Comparison of ENCODE assay signal across 8 mouse cellular contexts in the genomic region with DNA sequence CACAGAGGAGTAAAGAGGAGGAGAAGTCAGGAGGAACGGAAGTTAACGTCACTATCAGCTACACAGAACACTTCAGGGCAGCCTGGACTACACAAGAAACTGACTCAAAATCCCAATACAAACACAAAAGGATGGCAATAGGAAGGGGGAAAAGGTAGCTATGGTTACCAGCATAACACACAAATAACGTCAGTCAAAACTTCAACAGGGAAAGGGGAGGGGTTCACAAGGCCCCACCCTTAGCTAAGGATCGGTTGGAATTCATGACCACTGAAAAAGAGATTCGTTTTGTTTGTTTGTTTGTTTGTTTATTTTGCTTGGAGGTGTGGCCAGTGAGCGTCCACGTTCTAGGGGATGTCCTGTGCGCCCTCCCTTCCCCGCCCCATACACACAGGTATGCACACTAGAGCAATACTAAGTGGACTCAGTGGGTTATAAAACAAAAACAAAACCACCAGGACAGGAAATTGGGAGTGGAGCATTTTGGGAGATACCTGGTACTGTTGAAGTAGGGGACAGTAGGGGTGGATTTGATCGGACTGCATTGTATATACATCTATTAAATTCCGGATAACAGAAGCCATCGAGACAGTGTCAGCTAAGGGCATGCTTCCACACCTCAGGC. TPM values are rescaled to one million over a fixed set of nuclear protein-coding genes. Genes with fewer than 3 reads are reported as not detected.
DNase-seq lines count a peak whose midpoint lies in the region; ATAC-seq and TF ChIP-seq lines count a peak whose summit lies in the region.

No protein-coding gene starts in this region.

- H3K4me2 ChIP-seq in hindbrain, embryonic 14.5 days (replicated peaks), result peak overlapping the region; percentile 72

- H3K9me3 ChIP-seq in hindbrain, embryonic 14.5 days (ENCODE audit: control insufficient read depth, low read length), result peaks cover 11% of the 10 kb centered on the region; the same call in 1 of the 2 replicates

- H3K36me3 ChIP-seq in spleen, adult 2 months (ENCODE audit: control insufficient read depth, insufficient read depth, low read length), result no peaks in the 10 kb centered on the region
- H3K36me3 ChIP-seq in hindbrain, embryonic 14.5 days (replicated peaks; ENCODE audit: control insufficient read depth, insufficient read depth), result no peaks in the 10 kb centered on the region

- H3K27ac ChIP-seq in spleen, adult 2 months (ENCODE audit: insufficient read depth, low read length), result no peak overlapping the region
- H3K27ac ChIP-seq in hindbrain, embryonic 14.5 days, result peak overlapping the region; percentile 74

- DNase-seq in spleen, adult 2 months (ENCODE audit: low read depth in 1 of 2, low spot score in 2 of 2), result no peak
- no peak for DNase-seq in spleen, postnatal 36 days (ENCODE audit: low spot score in 2 of 2)
- no peak for DNase-seq in hindbrain, embryonic 14.5 days (ENCODE audit: low spot score)
- peak; percentile 35 for DNase-seq in lung, postnatal 36 days
- no peak for DNase-seq in spleen, postnatal 4 days (ENCODE audit: low spot score in 2 of 2)
- no peak for DNase-seq in left cerebral cortex, adult 9 months (ENCODE audit: low spot score in 2 of 2)
- no peak for DNase-seq in frontal cortex, postnatal 36 days (ENCODE audit: low spot score in 2 of 2)

- H3K9ac ChIP-seq in hindbrain, embryonic 14.5 days, result peak overlapping the region; percentile 76

- peak; percentile 17 for ATAC-seq in common myeloid progenitor, adult 5-6 weeks (replicated peaks; ENCODE audit: low read depth, poor library complexity, severe bottlenecking)
- ATAC-seq in hindbrain, embryonic 14.5 days (ENCODE audit: low FRiP score), result peak; percentile 43

- 11% methylated on average over 12 of the region's 12 CpGs for WGBS in spleen, adult 2 months
- WGBS in hindbrain, embryonic 14.5 days, result 3% methylated on average over 12 of the region's 12 CpGs

- TF ChIP-seq CTCF in spleen, adult 2 months (IDR thresholded peaks at IDR 0.05; ENCODE audit: extremely low read depth, insufficient read depth, insufficient read length, insufficient replicate concordance), result no peak

- TF ChIP-seq POLR2A in spleen, adult 2 months (IDR thresholded peaks at IDR 0.05; ENCODE audit: low read depth, low read length), result no peak

- H3K4me3 ChIP-seq in spleen, adult 2 months (ENCODE audit: extremely low read depth, insufficient read depth, insufficient read length), result peak overlapping the region; percentile 91
- peak overlapping the region; percentile 62 for H3K4me3 ChIP-seq in hindbrain, embryonic 14.5 days (replicated peaks; ENCODE audit: low read length)

- no peaks in the 10 kb centered on the region for H3K4me1 ChIP-seq in spleen, adult 2 months (ENCODE audit: control insufficient read depth, insufficient read depth, insufficient read length)
- peaks cover 6% of the 10 kb centered on the region for H3K4me1 ChIP-seq in hindbrain, embryonic 14.5 days (replicated peaks; ENCODE audit: control insufficient read depth, insufficient read depth, low read length)

- no peaks in the 10 kb centered on the region for H3K27me3 ChIP-seq in spleen, adult 2 months (ENCODE audit: control insufficient read depth, insufficient read depth, low read length)
- no peaks in the 10 kb centered on the region for H3K27me3 ChIP-seq in hindbrain, embryonic 14.5 days (ENCODE audit: control insufficient read depth, insufficient read depth, low read length)

RNA-seq across cellular contexts. Expression of a gene that starts 0.7 kb away (rescaled TPM):
- 0.15 and 0.18 TPM in 2 replicates for polyA plus RNA-seq in spleen, adult 2 months (2012; rRNA removed)
- total RNA-seq in common myeloid progenitor, adult 5-6 weeks (2017), result 6.5 and 7.4 TPM in 2 replicates
- polyA plus RNA-seq in hindbrain, embryonic 14.5 days (2014; fragmentation: Nextera tagmentation; extraction: Ambion mirVana), result 8.0 and 10.6 TPM in 2 replicates

RNA-seq across cellular contexts. Expression of a gene that starts 37.5 kb away (rescaled TPM):
- polyA plus RNA-seq in spleen, adult 2 months (2012; rRNA removed), result 0.11 TPM in 1 of 2 replicates, not detected in the other
- total RNA-seq in common myeloid progenitor, adult 5-6 weeks (2017), result 4.2 and 5.0 TPM in 2 replicates
- 9.7 and 11.0 TPM in 2 replicates for polyA plus RNA-seq in hindbrain, embryonic 14.5 days (2014; fragmentation: Nextera tagmentation; extraction: Ambion mirVana)

RNA-seq across cellular contexts. Expression of a gene that starts 48.1 kb away (rescaled TPM):
- 1.0 and 1.1 TPM in 2 replicates for polyA plus RNA-seq in spleen, adult 2 months (2012; rRNA removed)
- 6.6 and 9.0 TPM in 2 replicates for total RNA-seq in common myeloid progenitor, adult 5-6 weeks (2017)
- 1.8 and 2.4 TPM in 2 replicates for polyA plus RNA-seq in hindbrain, embryonic 14.5 days (2014; fragmentation: Nextera tagmentation; extraction: Ambion mirVana)

RNA-seq across cellular contexts. Expression of a gene that starts 55.8 kb away (rescaled TPM):
- polyA plus RNA-seq in spleen, adult 2 months (2012; rRNA removed), result 0.13 and 0.18 TPM in 2 replicates
- total RNA-seq in common myeloid progenitor, adult 5-6 weeks (2017), result 2.8 TPM in 1 of 2 replicates, not detected in the other
- polyA plus RNA-seq in hindbrain, embryonic 14.5 days (2014; fragmentation: Nextera tagmentation; extraction: Ambion mirVana), result 0.09 TPM in 1 of 2 replicates, not detected in the other
